Mouse (Mus musculus): ENCODE measurements around the gene Gstm3. TPM values are rescaled to one million over a fixed set of nuclear protein-coding genes. Genes with fewer than 3 reads are reported as not detected.
A peak's percentile ranks its signal among the peaks of the same experiment; 100 is the strongest.
"Not testable (repeated sequence)": the region's sequence is repeated elsewhere in the genome, so short reads cannot be mapped to it uniquely, and the experiment has no call there.

Gstm3 gene
- polyA plus RNA-seq, 1 experiment from 2014 or later: 54.0 TPM

GRCm38 (mm10) chr3:107953328-107953755 is 15.7 kb downstream of the Gstm3 start:
- Histone ChIP-seq H3K9ac (ENCODE audit: low read length) (no peak overlapping the region), H3K4me3 (ENCODE audit: low read depth, low read length) (no peak overlapping the region), H3K27ac (replicated peaks) (no peak overlapping the region), H3K27me3 (ENCODE audit: control insufficient read depth, insufficient read depth, low read length) (no peaks in the 10 kb centered on the region), H3K36me3 (ENCODE audit: control insufficient read depth, insufficient read depth, low read length) (no peaks in the 10 kb centered on the region), H3K9me3 (ENCODE audit: control insufficient read depth, low read length) (no peaks in the 10 kb centered on the region), H3K4me2 (replicated peaks; ENCODE audit: low read depth) (no peak overlapping the region), H3K4me1 (replicated peaks; ENCODE audit: control insufficient read depth, insufficient read depth) (no peaks in the 10 kb centered on the region)
- peak; percentile 83 for DNase-seq (ENCODE audit: low spot score)
- WGBS: 17% methylated on average over 6 of the region's 6 CpGs
- no peak for TF ChIP-seq EP300 (optimal IDR thresholded peaks at IDR 0.05)
- peak; percentile 93 for TF ChIP-seq CTCF (IDR thresholded peaks at IDR 0.05; ENCODE audit: low read depth)
- ATAC-seq (ENCODE audit: low FRiP score, low TSS enrichment): peak; percentile 81

GRCm38 (mm10) chr3:107950531-107950930 is 18.6 kb downstream of the Gstm3 start:
- Histone ChIP-seq H3K9ac (ENCODE audit: low read length) (no peak overlapping the region), H3K27ac (replicated peaks) (no peak overlapping the region), H3K36me3 (ENCODE audit: control insufficient read depth, insufficient read depth, low read length) (no peaks in the 10 kb centered on the region), H3K4me3 (ENCODE audit: low read depth, low read length) (no peak overlapping the region), H3K27me3 (ENCODE audit: control insufficient read depth, insufficient read depth, low read length) (no peaks in the 10 kb centered on the region), H3K9me3 (ENCODE audit: control insufficient read depth, low read length) (no peaks in the 10 kb centered on the region), H3K4me1 (replicated peaks; ENCODE audit: control insufficient read depth, insufficient read depth) (no peaks in the 10 kb centered on the region), H3K4me2 (replicated peaks; ENCODE audit: low read depth) (no peak overlapping the region)
- ATAC-seq (ENCODE audit: low FRiP score, low TSS enrichment): no peak
- WGBS: 84% methylated on average over 11 of the region's 11 CpGs
- no peak for DNase-seq (ENCODE audit: low spot score)
- TF ChIP-seq CTCF (IDR thresholded peaks at IDR 0.05; ENCODE audit: low read depth) (no peak), EP300 (optimal IDR thresholded peaks at IDR 0.05) (no peak)

GRCm38 (mm10) chr3:107949461-107949860 is 19.6 kb downstream of the Gstm3 start:
- H3K27ac ChIP-seq (replicated peaks); H3K4me2 ChIP-seq (replicated peaks; ENCODE audit: low read depth); H3K27me3 ChIP-seq (ENCODE audit: control insufficient read depth, insufficient read depth, low read length); H3K9me3 ChIP-seq (ENCODE audit: control insufficient read depth, low read length); ATAC-seq (ENCODE audit: low FRiP score, low TSS enrichment); H3K9ac ChIP-seq (ENCODE audit: low read length); DNase-seq (ENCODE audit: low spot score); H3K36me3 ChIP-seq (ENCODE audit: control insufficient read depth, insufficient read depth, low read length); H3K4me3 ChIP-seq (ENCODE audit: low read depth, low read length); H3K4me1 ChIP-seq (replicated peaks; ENCODE audit: control insufficient read depth, insufficient read depth): not testable (repeated sequence)
- WGBS: 55% methylated on average over 1 of the region's 1 CpGs

- TF ChIP-seq CTCF (IDR thresholded peaks at IDR 0.05; ENCODE audit: low read depth) (peak; percentile 58), EP300 (optimal IDR thresholded peaks at IDR 0.05) (no peak)
- peak; percentile 38 for DNase-seq (ENCODE audit: low spot score)
- ATAC-seq (ENCODE audit: low FRiP score, low TSS enrichment): no peak
- H3K27ac ChIP-seq (replicated peaks): no peak overlapping the region
- no peaks in the 10 kb centered on the region for H3K9me3 ChIP-seq (ENCODE audit: control insufficient read depth, low read length)
- no peaks in the 10 kb centered on the region for H3K36me3 ChIP-seq (ENCODE audit: control insufficient read depth, insufficient read depth, low read length)
- 51% methylated on average over 4 of the region's 4 CpGs for WGBS
- no peak overlapping the region for H3K4me2 ChIP-seq (replicated peaks; ENCODE audit: low read depth)
- no peaks in the 10 kb centered on the region for H3K4me1 ChIP-seq (replicated peaks; ENCODE audit: control insufficient read depth, insufficient read depth)
- H3K4me3 ChIP-seq (ENCODE audit: low read depth, low read length): no peak overlapping the region
- no peak overlapping the region for H3K9ac ChIP-seq (ENCODE audit: low read length)
- H3K27me3 ChIP-seq (ENCODE audit: control insufficient read depth, insufficient read depth, low read length): no peaks in the 10 kb centered on the region
Measured at GRCm38 (mm10) chr3:107945729-107946128, 23.4 kb downstream of the Gstm3 start.

- no peaks in the 10 kb centered on the region for H3K36me3 ChIP-seq (ENCODE audit: control insufficient read depth, insufficient read depth, low read length)
- no peak within 1 kb of the TSS for H3K27ac ChIP-seq (replicated peaks)
- TF ChIP-seq EP300 (optimal IDR thresholded peaks at IDR 0.05) (no peak), CTCF (IDR thresholded peaks at IDR 0.05; ENCODE audit: low read depth) (peak; percentile 79)
- WGBS: 19% methylated on average over 19 of the region's 20 CpGs
- H3K4me2 ChIP-seq (replicated peaks; ENCODE audit: low read depth): peak within 1 kb of the TSS; percentile 41
- peak; percentile 67 for DNase-seq (ENCODE audit: low spot score)
- ATAC-seq (ENCODE audit: low FRiP score, low TSS enrichment): peak; percentile 81
- no peak within 1 kb of the TSS; the same call in 1 of the 2 replicates for H3K4me3 ChIP-seq (ENCODE audit: low read depth, low read length)
- H3K9me3 ChIP-seq (ENCODE audit: control insufficient read depth, low read length): no peaks in the 10 kb centered on the region
- no peaks in the 10 kb centered on the region for H3K4me1 ChIP-seq (replicated peaks; ENCODE audit: control insufficient read depth, insufficient read depth)
- no peak within 1 kb of the TSS for H3K9ac ChIP-seq (ENCODE audit: low read length)
- no peaks in the 10 kb centered on the region for H3K27me3 ChIP-seq (ENCODE audit: control insufficient read depth, insufficient read depth, low read length)
Measured at GRCm38 (mm10) chr3:107943239-107943990, 25.7 kb downstream of the Gstm3 start, which contains the start of gene Gstm6. Gene Gstm6 (minus strand): TSS chr3:107943749.

- no peak for ATAC-seq (ENCODE audit: low FRiP score, low TSS enrichment)
Measured at GRCm38 (mm10) chr3:107941261-107941660, 27.8 kb downstream of the Gstm3 start.

More at GRCm38 (mm10) chr3:107941261-107941660, 27.8 kb downstream of the Gstm3 start:
- Histone ChIP-seq H3K4me1 (replicated peaks; ENCODE audit: control insufficient read depth, insufficient read depth) (no peaks in the 10 kb centered on the region), H3K27me3 (ENCODE audit: control insufficient read depth, insufficient read depth, low read length) (no peaks in the 10 kb centered on the region), H3K9ac (ENCODE audit: low read length) (no peak overlapping the region), H3K9me3 (ENCODE audit: control insufficient read depth, low read length) (no peaks in the 10 kb centered on the region), H3K36me3 (ENCODE audit: control insufficient read depth, insufficient read depth, low read length) (no peaks in the 10 kb centered on the region), H3K27ac (replicated peaks) (no peak overlapping the region), H3K4me2 (replicated peaks; ENCODE audit: low read depth) (no peak overlapping the region), H3K4me3 (ENCODE audit: low read depth, low read length) (no peak overlapping the region)
- TF ChIP-seq CTCF (IDR thresholded peaks at IDR 0.05; ENCODE audit: low read depth): no peak
- no peak for TF ChIP-seq EP300 (optimal IDR thresholded peaks at IDR 0.05)
- WGBS: 86% methylated on average over 4 of the region's 4 CpGs
- no peak for DNase-seq (ENCODE audit: low spot score)
